Mouse (Mus musculus) layer of hippocampus, adult 2 months (tissue): Measurements from ENCODE around the gene Lpin2. TPM values are rescaled to one million over a fixed set of nuclear protein-coding genes. Genes with fewer than 3 reads are reported as not detected.

ENCODE experiments used
- DNase-seq, 2 experiments: peaks; one replicate each; pipeline ENCODE4 v3.0.0; 2022; ENCODE audit warnings: low spot score in 2 of 2
- H3K27ac ChIP-seq: fragments of 200-600 bp; 2 replicates; pipeline ENCODE4 v1.8.1; 2022
- H3K4me3 ChIP-seq: fragments of 200-600 bp; 2 replicates; pipeline ENCODE4 v1.8.1; 2022; ENCODE audit warnings: mild to moderate bottlenecking
- CTCF ChIP-seq: fragments of 200-600 bp; conservative IDR thresholded peaks from 2 replicates; pipeline ENCODE4 v1.8.1; 2022; ENCODE audit warnings: antibody characterized with exemption, mild to moderate bottlenecking, moderate library complexity
- total RNA-seq, 2 experiments: library from RNA; stranded (reverse); gene quantifications; 2 replicates each; pipeline ENCODE4 v1.2.3; 2021

Lpin2 gene
- total RNA-seq, 2 experiments from 2014 or later, result 95.8 to 109 TPM

DNA sequence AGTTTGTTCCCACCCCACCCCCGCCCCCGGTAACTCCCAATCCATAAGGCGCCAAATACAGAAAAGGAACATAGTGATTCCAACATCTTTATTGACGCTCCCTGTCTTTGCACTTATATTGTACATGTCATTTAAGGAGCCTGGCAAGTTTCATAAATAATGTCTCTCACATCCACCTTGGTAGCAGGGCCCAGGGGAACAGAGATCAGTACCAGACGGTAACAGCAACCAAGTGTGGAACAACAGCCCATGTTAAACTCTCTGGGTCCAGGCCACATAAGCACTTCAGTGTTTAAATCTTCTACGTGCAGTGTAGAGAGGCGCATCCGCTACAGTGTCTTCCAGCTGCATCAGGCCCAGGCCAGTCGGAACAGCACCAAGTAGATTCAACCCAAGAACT, 69.7 kb downstream of the Lpin2 start:
- Histone ChIP-seq H3K27ac (no peak overlapping the region), H3K4me3 (no peak overlapping the region)
- no peak for DNase-seq
- no peak for TF ChIP-seq CTCF

DNA sequence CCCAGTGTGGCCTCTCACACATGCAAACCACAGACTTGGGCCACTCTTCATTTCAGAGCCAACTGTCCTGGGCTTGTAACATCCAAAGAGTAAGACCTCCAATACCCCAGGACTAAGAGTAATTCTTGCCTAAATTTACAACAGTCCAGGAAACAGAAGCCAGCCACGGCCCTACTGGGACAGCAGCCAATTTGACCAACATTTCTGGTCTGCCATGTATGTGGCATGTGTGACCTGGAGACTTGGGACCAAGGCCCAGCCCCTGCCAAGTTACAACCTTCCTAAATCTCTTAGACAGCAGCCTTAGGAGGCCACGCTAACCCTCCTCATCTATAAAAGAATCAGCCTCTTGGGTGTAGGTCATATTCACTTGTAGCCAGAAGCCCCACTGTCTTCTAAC, 71.0 kb downstream of the Lpin2 start:
- no peak for DNase-seq
- TF ChIP-seq CTCF, result no peak
- no peak overlapping the region for H3K27ac ChIP-seq
- H3K4me3 ChIP-seq, result no peak overlapping the region

DNA sequence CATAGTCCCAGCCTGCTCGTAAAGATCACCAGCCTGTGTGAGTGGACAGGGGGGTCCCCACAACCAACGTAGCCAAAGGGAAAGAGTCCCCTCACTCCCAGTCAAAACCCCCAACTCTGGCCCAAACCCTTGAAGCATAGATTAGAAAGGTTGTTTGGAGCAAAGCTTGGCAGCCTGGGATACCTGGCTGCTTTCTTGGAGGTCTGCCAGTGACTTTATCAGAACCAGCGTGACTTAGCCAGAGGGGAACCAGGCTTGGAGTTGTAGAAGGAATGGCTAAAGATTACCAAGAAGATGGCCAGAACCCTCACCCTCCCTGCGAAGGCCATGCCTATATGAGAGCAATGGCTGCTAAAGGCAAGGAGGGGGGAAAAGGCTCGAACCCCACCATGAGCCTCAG, 71.7 kb downstream of the Lpin2 start:
- no peak for TF ChIP-seq CTCF
- Histone ChIP-seq H3K4me3 (no peak overlapping the region), H3K27ac (no peak overlapping the region)
- no peak for DNase-seq

DNA sequence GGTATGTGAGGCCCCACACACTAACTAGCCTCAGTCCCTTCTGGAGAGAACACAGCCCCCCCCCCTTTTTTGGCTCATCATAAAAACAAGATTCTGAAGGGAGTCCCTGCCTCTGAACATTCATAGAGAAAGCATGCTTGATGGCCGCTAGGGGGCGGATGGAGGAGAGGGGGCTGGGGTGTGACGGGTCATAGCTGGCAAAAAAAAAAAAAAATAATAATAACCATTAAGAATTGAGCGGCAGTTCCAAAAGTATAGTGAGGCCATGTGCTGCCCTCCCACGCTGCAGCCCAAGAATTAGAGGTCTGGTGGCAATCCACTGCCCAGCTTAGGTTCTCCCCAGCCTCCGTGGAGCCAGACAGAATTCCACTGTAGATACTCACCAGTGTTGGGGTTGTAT, 72.4 kb downstream of the Lpin2 start:
- no peak overlapping the region for H3K4me3 ChIP-seq
- no peak for DNase-seq
- TF ChIP-seq CTCF, result peak; percentile 72
- no peak overlapping the region for H3K27ac ChIP-seq

DNA sequence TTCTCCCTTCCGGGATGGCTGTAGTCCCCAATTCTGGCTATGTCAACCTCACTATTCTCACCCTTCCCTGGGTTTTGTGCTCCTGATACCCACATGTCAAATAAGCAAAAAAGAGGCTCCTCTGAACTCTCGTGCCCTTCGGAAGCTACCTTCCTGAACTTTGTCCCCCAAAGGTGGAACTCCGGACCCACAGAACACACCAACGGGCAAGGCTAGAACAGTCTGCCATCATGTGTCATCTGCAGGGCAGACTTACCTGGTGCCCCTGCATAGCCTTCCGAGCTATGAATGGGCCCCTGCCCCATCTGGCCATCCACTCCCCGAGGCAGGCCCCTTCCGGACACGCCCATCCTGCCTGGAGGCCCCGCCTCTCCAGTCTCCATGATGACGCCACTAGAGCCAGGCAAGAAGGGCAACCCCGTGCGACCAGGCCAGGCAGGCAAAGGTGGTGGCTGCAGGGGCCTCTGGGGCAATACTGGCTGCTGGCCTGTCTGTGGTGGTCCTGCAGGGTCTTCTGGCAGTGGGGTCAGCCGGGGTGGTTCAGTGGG, 73.8 kb downstream of the Lpin2 start:
- no peak overlapping the region for H3K27ac ChIP-seq
- H3K4me3 ChIP-seq, result no peak overlapping the region
- no peak for TF ChIP-seq CTCF
- DNase-seq, result no peak

DNA sequence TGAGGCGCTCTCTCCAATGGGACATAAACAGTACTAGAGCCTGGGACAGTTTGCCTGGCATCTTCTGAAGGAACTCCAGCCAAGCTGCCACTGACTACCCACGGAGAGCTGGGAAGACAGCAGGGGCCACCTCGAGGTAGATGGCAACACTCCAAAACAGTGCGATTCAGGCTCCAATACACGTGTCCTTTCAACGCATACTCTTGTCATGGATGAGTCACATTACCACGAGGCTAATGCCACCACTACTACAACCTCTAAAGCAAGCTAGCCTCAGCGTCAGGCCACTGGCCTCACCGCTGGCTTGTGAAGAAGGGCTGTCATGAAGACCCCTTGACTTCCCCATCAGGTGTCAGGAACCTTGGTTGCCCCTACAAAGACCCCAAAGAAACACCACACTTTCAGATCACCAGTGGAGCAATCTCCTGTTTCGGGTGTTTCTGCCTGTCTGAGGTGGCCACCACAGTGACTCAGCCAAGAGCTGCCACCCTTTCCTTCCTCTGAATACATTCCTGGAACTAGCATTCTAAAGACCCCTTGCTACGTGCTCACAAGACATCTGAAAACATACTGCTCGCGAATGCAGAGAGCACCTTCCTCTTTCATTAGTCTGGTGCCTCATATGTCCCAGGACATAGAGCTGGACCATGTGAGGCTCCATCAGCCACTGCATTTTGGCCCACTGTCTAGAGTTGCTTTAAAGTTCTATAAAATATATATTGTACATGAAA, 74.6 kb downstream of the Lpin2 start:
- Histone ChIP-seq H3K4me3 (no peak overlapping the region), H3K27ac (no peak overlapping the region)
- TF ChIP-seq CTCF, result no peak
- no peak for DNase-seq

DNA sequence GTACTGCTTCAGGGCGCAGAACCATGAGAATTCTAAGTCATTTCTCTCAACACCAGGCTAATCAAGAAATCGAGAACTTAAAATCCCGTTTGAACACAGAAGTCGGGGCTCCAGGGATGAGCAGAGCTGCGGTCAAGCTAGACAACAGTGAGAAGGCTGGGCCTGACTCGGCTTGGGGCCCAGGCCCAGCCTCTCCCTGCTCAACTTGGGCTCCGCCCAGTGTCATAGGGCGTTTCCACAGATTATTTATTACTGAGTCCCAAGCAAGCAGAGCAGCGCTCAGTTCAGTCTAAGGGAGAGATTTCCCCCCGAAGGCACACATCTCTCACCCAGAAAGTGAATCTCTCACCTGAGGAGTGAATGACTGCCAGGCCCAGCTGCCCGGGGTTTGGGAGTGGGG, 77.4 kb downstream of the Lpin2 start:
- no peak for TF ChIP-seq CTCF
- H3K27ac ChIP-seq, result no peak overlapping the region
- DNase-seq, result no peak
- no peak overlapping the region for H3K4me3 ChIP-seq

DNA sequence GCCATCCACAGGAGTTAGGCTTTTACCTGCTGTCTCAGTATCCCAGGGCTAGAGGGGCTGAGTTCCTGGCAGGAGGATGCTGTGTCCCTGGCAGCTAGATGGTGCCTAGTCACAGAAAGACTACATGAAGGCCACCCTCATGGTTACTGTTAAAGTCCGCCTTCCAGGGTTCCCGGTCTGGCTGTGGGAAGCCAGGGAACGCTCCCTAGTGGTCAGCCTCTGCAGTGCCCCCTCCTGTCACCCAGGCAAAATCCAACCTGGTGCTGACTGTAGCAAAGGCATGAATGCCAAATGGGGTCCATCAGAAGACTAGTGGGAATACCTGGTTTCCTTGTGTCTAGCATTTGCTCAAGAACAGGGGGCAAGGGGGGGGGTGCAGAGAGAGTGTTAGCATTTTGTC, 78.3 kb downstream of the Lpin2 start:
- TF ChIP-seq CTCF, result no peak
- no peak overlapping the region for H3K27ac ChIP-seq

DNA sequence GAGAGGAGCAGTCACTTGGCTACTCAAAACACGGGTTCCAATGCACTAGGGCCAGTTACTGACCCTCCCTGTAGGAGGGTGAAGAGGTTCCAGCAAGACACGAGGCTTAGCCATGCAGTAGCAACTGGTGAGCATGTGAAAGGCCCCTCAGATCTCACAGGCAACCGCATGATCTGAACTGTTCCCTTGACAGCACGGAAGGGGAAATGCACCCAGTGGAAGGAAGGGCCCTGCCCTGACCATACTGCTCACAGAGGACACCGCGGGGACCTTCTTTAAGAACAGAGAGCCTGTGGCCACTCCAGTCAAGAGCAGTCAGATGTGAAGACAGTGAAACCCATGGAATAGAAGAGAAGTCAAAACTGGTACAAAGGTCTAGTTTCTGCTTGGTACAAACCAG, 80.8 kb downstream of the Lpin2 start:
- DNase-seq, result no peak
- Histone ChIP-seq H3K4me3 (no peak overlapping the region), H3K27ac (no peak overlapping the region)
- TF ChIP-seq CTCF, result no peak

More for the DNA sequence above, 78.3 kb downstream of the Lpin2 start:
- H3K4me3 ChIP-seq, result no peak overlapping the region
- DNase-seq, result no peak

DNA sequence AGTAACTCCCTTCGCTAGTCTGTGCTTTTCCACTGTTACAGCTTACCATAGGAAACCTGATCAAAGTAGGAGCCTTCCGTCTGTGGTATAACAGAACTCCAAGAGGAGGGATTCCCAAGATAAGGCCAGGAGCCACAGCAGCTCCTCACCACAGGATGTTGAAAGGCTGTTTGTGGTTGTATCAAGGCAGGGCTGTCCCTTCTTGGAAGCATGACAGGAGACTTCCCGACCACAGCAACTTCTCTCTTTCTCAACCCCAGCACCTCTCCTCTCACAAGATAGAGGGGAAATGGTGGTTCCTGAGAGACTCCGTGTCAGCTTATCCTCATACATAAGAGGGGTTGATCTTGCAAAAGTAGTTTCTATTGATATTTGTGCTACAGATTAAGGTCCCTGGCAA, 82.4 kb downstream of the Lpin2 start:
- DNase-seq, result no peak
- TF ChIP-seq CTCF, result no peak
- Histone ChIP-seq H3K4me3 (no peak overlapping the region), H3K27ac (no peak overlapping the region)

DNA sequence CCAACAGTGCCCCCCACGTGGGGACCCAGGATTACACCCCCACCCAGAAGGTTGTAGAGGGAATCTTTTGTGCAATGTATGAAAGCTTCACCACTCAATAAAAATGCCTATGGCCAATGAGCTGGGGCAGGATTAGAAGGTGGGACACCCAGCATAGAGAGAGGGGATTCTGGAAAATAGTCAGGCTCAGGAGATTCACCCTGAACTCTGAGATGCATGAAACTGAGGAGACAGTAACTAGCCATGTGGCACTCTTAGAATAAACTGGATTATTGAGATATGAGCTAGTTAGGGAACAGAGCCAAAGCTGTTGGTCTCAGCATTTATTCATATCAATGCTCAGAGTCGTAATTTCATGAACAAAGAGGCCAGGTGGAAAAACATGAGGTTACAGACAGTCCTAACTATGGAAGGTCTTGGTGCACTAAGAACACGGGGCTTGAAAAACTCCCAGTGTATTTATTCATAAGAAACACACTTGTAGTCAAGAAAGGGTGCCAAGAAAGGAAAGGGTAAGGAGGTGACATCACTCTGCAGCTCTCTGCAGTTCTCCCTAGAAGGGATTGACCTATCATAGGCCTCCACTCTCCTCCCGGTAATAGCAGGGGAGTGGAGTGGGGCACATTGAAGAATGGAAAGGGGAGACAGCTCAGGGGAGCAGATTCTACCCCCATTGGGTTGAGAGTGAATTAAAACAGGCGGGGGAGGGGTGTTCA, 83.1 kb downstream of the Lpin2 start:
- Histone ChIP-seq H3K27ac (no peak overlapping the region), H3K4me3 (no peak overlapping the region)
- TF ChIP-seq CTCF, result no peak
- DNase-seq, result no peak

DNA sequence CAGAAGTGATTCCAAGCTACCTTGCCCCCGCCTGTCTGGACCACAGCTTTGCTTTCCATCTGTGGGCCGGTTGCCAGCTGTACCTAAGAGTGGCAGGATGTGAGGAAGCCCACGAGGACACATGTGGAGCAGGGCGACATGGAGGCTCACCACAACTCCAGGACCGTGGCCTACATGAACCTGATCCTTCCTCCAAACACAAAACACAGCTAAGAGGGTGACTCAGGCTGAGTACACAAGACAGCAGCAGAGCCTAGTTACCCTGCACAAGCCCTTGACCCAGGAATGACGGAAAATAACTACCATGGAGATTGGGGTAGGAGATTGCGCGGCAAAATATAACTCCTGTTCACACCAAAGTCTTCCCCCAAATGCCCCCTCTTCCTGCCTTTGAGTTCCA, 85.0 kb downstream of the Lpin2 start:
- no peak for DNase-seq
- TF ChIP-seq CTCF, result no peak
- Histone ChIP-seq H3K27ac (no peak overlapping the region), H3K4me3 (no peak overlapping the region)

DNA sequence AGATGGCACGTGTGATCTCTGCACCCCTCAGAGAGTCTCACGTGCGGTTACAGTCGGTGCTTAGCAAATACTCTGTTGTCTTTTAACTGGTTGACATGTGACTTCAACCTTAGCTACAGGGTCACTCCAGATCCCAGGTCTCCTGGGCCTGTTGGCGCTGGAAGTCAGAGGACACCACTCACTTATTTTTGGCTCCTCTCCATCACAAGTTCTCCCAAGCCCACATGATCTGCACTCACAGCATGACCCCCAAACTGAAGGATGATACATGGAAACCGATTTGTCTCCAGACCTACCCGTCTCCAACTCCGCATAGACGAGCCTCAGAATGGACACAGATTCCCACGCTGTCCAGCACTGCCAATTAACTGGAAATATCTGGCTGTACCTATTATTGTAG, 85.8 kb downstream of the Lpin2 start:
- no peak for TF ChIP-seq CTCF
- Histone ChIP-seq H3K4me3 (no peak overlapping the region), H3K27ac (no peak overlapping the region)
- no peak for DNase-seq

DNA sequence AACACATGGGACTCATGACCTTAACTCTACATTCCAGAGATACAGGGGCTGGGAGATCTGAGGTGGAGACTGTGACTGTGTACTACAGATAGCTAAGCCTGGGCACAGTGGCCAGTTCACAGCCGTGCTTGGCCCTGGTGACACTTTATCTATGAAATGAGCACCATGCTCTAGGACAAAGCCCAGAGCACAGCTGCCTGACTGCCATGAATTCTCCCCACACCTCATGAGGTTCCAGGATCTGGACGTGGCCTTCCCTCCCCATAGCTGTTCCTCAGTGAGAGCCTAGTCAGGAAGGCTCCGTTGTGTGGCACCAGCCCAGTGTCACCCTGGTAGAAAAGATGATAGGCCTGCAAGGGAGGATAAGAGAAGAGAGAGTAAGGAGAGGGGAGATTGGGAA, 86.2 kb downstream of the Lpin2 start:
- no peak for TF ChIP-seq CTCF

More for the DNA sequence above, 86.2 kb downstream of the Lpin2 start:
- Histone ChIP-seq H3K27ac (no peak overlapping the region), H3K4me3 (no peak overlapping the region)
- DNase-seq, result no peak
